16 mouse cellular contexts compared by ENCODE assay signal in the genomic region with DNA sequence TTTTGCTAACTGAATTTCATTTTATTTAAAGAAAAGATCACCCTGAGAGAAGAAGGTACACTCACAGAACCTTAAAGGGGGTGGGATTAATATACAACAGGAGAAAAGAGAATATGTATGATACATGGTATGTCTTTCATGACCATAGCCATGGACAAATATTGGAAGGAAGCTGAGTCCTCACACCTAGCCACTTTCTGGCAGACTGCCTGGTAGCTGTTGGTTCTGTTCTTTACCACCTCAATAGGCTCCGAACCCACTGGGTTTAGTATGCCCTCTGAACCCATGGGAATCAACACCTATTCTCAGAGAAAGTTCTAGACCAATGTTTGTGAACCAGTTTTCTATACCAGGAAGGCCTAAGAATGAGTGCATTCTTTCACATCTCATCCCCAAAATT.
A peak's percentile ranks its signal among the peaks of the same experiment; 100 is the strongest.
DNase-seq lines count a peak whose midpoint lies in the region; TF ChIP-seq lines count a peak whose summit lies in the region.
"Had no signal": no experiment of that assay in that cellular context is flagged by ENCODE, and none has a peak within 500 bp of the region (broad histone marks: within the 10 kb centered on the region; RNA-seq: fewer than 3 reads in every experiment).

No protein-coding gene starts in this region.

- H3K36me3 ChIP-seq in heart, embryonic 10.5 days = no peaks in the 10 kb centered on the region
- H3K36me3 ChIP-seq: G1E had no signal

- H3K27me3 ChIP-seq in heart, embryonic 10.5 days (ENCODE audit: insufficient read depth, poor library complexity, severe bottlenecking) = 0 out of 2 replicates have a peak, but pooled peaks cover 5% of the 10 kb centered on the region
- H3K27me3 ChIP-seq: Patski had no signal

- no peaks in the 10 kb centered on the region for H3K9me3 ChIP-seq in heart, embryonic 10.5 days

- peak; percentile 52 for DNase-seq in heart, adult 11 months
- DNase-seq in heart, embryonic 10.5 days (ENCODE audit: low spot score) = no peak
- no peak for DNase-seq in layer of hippocampus, adult 2 months (ENCODE audit: low spot score in 2 of 2)
- no peak for DNase-seq in layer of hippocampus, adult 9-11 months
- DNase-seq: adrenal gland, adult 2 months; adrenal gland, adult 8-10 months; adrenal gland, postnatal 10 days; adrenal gland, postnatal 14 days; adrenal gland, postnatal 25 days; adrenal gland, postnatal 36 days; B cell, adult 2 months; cerebellum, adult 11 months; cerebellum, adult 11-12 months; cerebellum, adult 18-20 months had no signal

- WGBS in heart, embryonic 10.5 days = 88% methylated on average over 1 of the region's 1 CpGs

- TF ChIP-seq CTCF in layer of hippocampus, adult 2 months (conservative IDR thresholded peaks at IDR 0.05) = no peak

- H3K27ac ChIP-seq in heart, embryonic 10.5 days = no peak overlapping the region
- peak overlapping the region; percentile 74; the same call in 1 of the 2 replicates for H3K27ac ChIP-seq in layer of hippocampus, adult 2 months

- H3K4me3 ChIP-seq in heart, embryonic 10.5 days = no peak overlapping the region
- no peak overlapping the region for H3K4me3 ChIP-seq in layer of hippocampus, adult 2 months

- no peaks in the 10 kb centered on the region for H3K4me1 ChIP-seq in heart, embryonic 10.5 days
